Mouse (Mus musculus) olfactory bulb, adult 2 months (tissue): Measurements from ENCODE around the gene Irf2bp1. TPM values are rescaled to one million over a fixed set of nuclear protein-coding genes. Genes with fewer than 3 reads are reported as not detected.

Source experiments
- H3K27ac ChIP-seq: fragments of 200-500 bp; 2 replicates; pipeline ENCODE4 v1.5.1; 2012; ENCODE audit warnings: low read depth, low read length; ENCODE audit not compliant: insufficient read depth
- H3K4me1 ChIP-seq: fragments of 200-500 bp; 2 replicates; pipeline ENCODE4 v1.6.1; 2012; ENCODE audit warnings: low read length; ENCODE audit not compliant: control insufficient read depth, insufficient read depth
- H3K4me3 ChIP-seq: fragments of 200-500 bp; 2 replicates; pipeline ENCODE4 v1.5.1; 2012; ENCODE audit warnings: mild to moderate bottlenecking, low read depth, low read length, moderate library complexity; ENCODE audit not compliant: insufficient read depth
- CTCF ChIP-seq: fragments of 200-500 bp; IDR thresholded peaks from 2 replicates; pipeline ENCODE4 v1.5.1; 2012; ENCODE audit warnings: low read depth, mild to moderate bottlenecking, low read length, moderate library complexity; ENCODE audit not compliant: insufficient read depth
- POLR2A ChIP-seq: fragments of 200-500 bp; IDR thresholded peaks from 2 replicates; pipeline ENCODE4 v1.6.1; 2012; ENCODE audit warnings: mild to moderate bottlenecking, low read depth, low read length, moderate library complexity; ENCODE audit not compliant: insufficient read depth
- WGBS: fragments of 180-500 bp; shearing (Covaris S2); methylation state at CpG from one replicate; pipeline ENCODE4 v1.1.7; 2018; 5-methylcytosine and 5-hydroxymethylcytosine counted together
- polyA plus RNA-seq: library from polyadenylated mRNA; stranded (reverse); fragments of >200 nt; gene quantifications from 2 replicates; pipeline ENCODE4 v1.2.4, GENCODE M21; 2012; ENCODE audit warnings: low replicate concordance; ENCODE audit not compliant: missing spikeins, insufficient read depth, insufficient read length

Gene Irf2bp1
- polyA plus RNA-seq, 1 experiment: not detected

DNA sequence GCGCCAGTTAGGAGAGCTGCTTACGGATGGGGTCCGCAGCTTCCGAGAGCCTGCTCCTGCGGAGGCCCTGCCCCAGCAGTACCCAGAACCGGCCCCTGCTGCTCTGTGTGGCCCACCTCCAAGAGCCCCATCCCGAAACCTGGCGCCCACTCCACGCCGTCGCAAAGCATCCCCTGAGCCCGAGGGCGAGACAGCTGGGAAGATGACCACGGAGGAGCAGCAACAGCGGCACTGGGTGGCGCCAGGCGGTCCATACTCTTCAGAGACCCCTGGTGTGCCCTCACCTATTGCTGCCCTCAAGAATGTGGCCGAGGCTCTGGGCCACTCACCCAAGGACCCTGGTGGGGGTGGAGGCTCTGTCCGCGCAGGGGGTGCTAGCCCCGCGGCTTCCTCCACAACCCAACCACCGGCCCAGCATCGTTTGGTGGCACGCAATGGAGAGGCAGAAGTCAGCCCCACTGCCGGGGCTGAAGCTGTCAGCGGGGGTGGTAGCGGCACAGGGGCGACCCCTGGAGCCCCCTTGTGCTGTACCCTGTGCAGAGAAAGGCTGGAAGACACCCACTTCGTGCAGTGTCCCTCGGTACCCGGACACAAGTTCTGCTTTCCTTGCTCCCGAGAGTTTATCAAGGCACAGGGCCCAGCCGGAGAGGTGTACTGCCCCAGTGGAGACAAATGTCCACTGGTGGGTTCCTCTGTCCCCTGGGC, 1.7 kb downstream of the Irf2bp1 start:
- 77% methylated on average over 34 of the region's 34 CpGs for WGBS
- H3K27ac ChIP-seq: no peak overlapping the region
- 0 out of 2 replicates have a peak overlapping the region, but pooled peaks have one; percentile 85 for H3K4me3 ChIP-seq
- H3K4me1 ChIP-seq: peaks cover 38% of the 10 kb centered on the region
- TF ChIP-seq CTCF: no peak
- TF ChIP-seq POLR2A: no peak

DNA sequence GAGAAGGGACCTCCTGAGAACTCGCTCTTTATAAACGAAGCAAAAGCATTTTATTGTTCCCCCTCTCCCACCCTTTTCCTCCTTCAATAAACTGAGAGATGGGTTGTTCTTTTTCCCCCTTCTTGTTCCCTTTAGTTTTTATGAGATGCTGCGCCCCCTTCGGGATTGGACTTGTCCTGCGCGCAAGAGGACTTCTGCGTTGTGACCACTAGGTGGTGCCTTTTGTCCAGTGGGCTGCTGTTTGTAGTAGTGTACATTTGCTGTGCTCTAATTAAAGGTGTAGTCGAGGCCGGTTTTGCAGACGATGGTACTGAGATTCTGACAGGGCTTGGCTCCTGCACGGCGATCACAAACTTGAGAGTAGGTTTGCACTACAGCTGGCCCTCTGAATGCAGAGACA, 2.6 kb downstream of the Irf2bp1 start:
- H3K4me3 ChIP-seq: no peak overlapping the region

DNA sequence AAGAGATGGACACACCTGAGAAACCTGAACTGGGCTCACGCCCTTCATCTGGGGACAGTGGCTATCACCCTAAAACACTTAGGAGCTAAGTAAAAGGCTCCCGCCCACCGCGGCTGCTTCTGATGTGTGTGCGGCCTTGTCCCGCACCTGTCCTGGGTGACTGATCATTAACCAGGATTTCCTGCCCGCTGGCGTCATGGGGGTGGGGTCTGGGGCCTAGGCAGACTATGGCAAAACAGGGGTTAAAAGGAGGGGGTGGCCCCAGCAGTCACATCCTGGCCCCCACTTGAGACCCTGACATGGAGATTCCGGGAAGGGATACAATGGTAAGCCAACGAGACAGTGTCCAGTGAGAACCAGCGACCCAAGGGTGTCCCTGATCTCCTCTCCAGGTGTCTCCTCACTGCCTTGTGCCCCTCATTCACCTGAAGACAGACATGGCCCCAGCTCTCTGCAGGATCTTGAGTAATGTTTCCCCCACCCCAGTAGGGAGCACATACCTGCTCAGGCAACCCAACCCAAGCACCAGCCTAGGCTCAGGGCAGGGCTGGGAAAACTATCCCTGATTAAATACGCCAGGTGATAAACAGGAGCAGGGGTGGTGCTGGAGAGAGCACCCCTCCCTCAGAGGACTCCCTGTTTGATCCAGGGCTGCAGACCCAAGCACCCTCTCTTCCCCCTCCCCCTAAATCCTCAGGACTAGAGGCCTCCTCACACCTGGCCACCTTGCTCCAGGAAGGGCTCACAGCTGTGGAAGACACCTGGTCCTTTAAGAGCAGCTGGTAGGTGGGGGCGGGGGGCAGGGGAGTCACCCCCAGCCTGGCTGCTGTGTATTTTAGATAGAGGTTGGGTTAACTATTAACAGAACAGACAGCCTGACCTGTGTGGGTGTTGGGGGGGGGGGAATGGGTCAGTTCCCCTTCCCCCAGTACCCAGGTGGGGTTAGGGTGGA, 3.5 kb downstream of the Irf2bp1 start:
- Histone ChIP-seq H3K27ac (no peak overlapping the region), H3K4me3 (no peak overlapping the region), H3K4me1 (peaks cover 41% of the 10 kb centered on the region)
- WGBS: 84% methylated on average over 13 of the region's 13 CpGs
- no peak for TF ChIP-seq POLR2A
- no peak for TF ChIP-seq CTCF

More for the DNA sequence above, 2.6 kb downstream of the Irf2bp1 start:
- 5% methylated on average over 12 of the region's 12 CpGs for WGBS
- Histone ChIP-seq H3K27ac (no peak overlapping the region), H3K4me1 (peaks cover 36% of the 10 kb centered on the region)
- TF ChIP-seq CTCF (peak; percentile 90), POLR2A (no peak)

DNA sequence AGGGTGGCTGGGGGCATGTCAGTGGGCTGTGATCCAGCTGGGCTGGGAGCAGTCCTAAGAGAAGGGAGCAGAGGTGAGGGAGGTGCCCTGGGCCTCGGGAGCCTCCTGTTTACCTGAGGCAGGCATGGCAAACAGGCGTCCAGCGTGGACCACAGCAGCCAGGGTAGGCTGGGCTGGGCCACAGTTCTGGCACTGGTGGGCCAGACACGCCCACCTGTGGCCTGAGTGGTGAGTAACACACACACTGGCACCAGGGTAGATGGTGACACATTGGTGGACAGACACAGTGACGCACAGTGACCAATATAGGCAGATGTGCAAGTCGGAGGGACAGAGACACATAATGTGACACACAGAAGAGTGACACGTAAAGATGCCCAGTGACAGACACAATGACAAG, 6.7 kb downstream of the Irf2bp1 start:
- H3K4me1 ChIP-seq: peaks cover 24% of the 10 kb centered on the region
- no peak overlapping the region for H3K27ac ChIP-seq
- no peak overlapping the region for H3K4me3 ChIP-seq
- WGBS: 77% methylated on average over 7 of the region's 7 CpGs
- no peak for TF ChIP-seq POLR2A
- no peak for TF ChIP-seq CTCF

DNA sequence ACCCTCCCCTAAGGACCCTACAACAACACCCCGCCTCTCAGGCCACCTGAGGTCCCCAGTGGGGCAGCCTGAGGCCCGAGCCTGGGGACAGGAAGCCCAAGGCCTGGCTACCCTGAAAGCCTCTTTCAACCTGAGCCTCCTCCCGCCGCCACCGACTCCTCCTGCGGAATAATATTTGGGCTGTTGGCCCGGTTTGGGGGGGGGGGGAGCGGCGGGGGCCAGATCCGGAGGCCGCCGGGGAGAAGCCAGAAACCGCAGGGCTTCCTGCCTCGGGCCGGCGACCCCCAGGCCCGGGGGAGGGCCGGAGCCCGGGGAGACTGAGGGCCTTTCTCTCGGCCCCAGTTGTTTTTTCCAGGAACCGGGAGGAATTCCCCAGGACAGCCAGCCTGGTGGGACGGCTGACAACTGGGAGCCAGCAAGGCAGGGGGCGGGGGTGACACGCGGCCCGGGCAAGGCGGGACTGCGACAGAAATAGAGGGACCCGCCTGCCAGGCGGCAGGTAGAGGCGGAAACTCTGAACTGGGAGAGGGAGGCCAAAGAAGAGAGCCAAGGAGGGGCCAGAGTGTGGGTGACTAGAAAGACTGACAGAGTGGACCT, 8.3 kb downstream of the Irf2bp1 start:
- peak overlapping the region; percentile 11; the same call in 1 of the 2 replicates for H3K4me3 ChIP-seq
- peaks cover 14% of the 10 kb centered on the region for H3K4me1 ChIP-seq
- 9% methylated on average over 31 of the region's 31 CpGs for WGBS
- no peak overlapping the region for H3K27ac ChIP-seq
- TF ChIP-seq POLR2A (no peak), CTCF (no peak)

- Histone ChIP-seq H3K4me3 (no peak overlapping the region), H3K27ac (no peak overlapping the region), H3K4me1 (peaks cover 8% of the 10 kb centered on the region)
- WGBS: 82% methylated on average over 2 of the region's 2 CpGs
- no peak for TF ChIP-seq POLR2A
- TF ChIP-seq CTCF: no peak
Observed at GRCm38 (mm10) chr7:19012882-19013281, 9.0 kb downstream of the Irf2bp1 start.

- Histone ChIP-seq H3K4me3 (no peak overlapping the region), H3K4me1 (peaks cover 8% of the 10 kb centered on the region), H3K27ac (no peak overlapping the region)
- WGBS: 73% methylated on average over 15 of the region's 15 CpGs
- TF ChIP-seq POLR2A: no peak
- no peak for TF ChIP-seq CTCF
Observed at GRCm38 (mm10) chr7:19014452-19014851, 10.6 kb downstream of the Irf2bp1 start.

DNA sequence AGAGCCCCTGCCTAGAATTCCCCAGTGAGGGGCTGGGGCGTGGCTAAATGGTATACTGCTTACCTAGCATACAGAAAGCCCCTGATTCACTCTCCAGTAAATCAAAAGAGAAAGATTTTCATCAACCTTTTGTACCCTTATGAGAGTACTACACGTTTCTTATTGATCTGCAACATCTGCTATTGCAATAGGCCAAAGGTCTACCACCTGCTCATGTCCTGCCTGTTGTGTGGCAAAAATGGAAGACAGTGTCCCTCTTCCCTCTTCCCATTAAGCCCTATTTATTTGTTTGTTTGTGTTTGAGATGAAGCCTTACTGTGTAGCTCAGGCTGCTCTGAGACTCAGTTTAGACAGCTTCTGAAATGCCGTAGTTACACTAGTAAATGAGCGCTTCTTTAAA, 12.2 kb downstream of the Irf2bp1 start:
- Histone ChIP-seq H3K4me3 (no peak overlapping the region), H3K4me1 (peaks cover 8% of the 10 kb centered on the region), H3K27ac (no peak overlapping the region)
- no peak for TF ChIP-seq CTCF
- TF ChIP-seq POLR2A: no peak
- WGBS: 89% methylated on average over 4 of the region's 4 CpGs
